Mouse (Mus musculus) thymus, adult 2 months (tissue): Measurements from ENCODE around the gene Prkci. TPM values are rescaled to one million over a fixed set of nuclear protein-coding genes. Genes with fewer than 3 reads are reported as not detected.
A peak's percentile ranks its signal among the peaks of the same experiment; 100 is the strongest.

Experiments
- DNase-seq: peaks from one replicate; pipeline ENCODE4 v3.0.0; 2021
- H3K27ac ChIP-seq: fragments of 200-500 bp; 2 replicates; pipeline ENCODE4 v1.5.1; 2012; ENCODE audit warnings: low read length, control low read depth; ENCODE audit not compliant: control insufficient read depth, insufficient read depth
- H3K27me3 ChIP-seq: fragments of 200-500 bp; 2 replicates; pipeline ENCODE4 v1.6.1; 2012; ENCODE audit warnings: mild to moderate bottlenecking, low read length, moderate library complexity, mixed read lengths; ENCODE audit not compliant: control insufficient read depth, insufficient read depth
- H3K36me3 ChIP-seq: fragments of 200-500 bp; 2 replicates; pipeline ENCODE4 v1.6.1; 2012; ENCODE audit warnings: mild to moderate bottlenecking, low read length, moderate library complexity; ENCODE audit not compliant: control insufficient read depth, insufficient read depth
- H3K4me1 ChIP-seq: fragments of 200-500 bp; replicated peaks from 2 replicates; pipeline ENCODE4 v1.6.1; 2012; ENCODE audit warnings: low read length; ENCODE audit not compliant: control insufficient read depth, insufficient read depth
- H3K4me3 ChIP-seq: fragments of 200-500 bp; 2 replicates; pipeline ENCODE4 v1.5.1; 2012; ENCODE audit warnings: mild to moderate bottlenecking, low read length, control low read depth, moderate library complexity; ENCODE audit not compliant: control insufficient read depth, insufficient read depth
- CTCF ChIP-seq: fragments of 200-500 bp; IDR thresholded peaks from 2 replicates; pipeline ENCODE4 v1.5.1; 2012; ENCODE audit warnings: mild to moderate bottlenecking, control low read depth, low read length, moderate library complexity, borderline replicate concordance; ENCODE audit not compliant: control insufficient read depth, poor library complexity, insufficient read depth; ENCODE audit errors: extremely low read depth
- POLR2A ChIP-seq: fragments of 200-500 bp; IDR thresholded peaks from 2 replicates; pipeline ENCODE4 v1.6.1; 2012; ENCODE audit warnings: mild to moderate bottlenecking, low read length, control low read depth, moderate library complexity; ENCODE audit not compliant: control insufficient read depth, poor library complexity, insufficient read depth; ENCODE audit errors: extremely low read depth
- WGBS: fragments of 180-500 bp; shearing (Covaris S2); methylation state at CpG from one replicate; pipeline ENCODE4 v1.1.7; 2018; 5-methylcytosine and 5-hydroxymethylcytosine counted together
- polyA plus RNA-seq: library from polyadenylated mRNA; depleted of rRNA; stranded (reverse); fragments of >200 nt; gene quantifications from 2 replicates; pipeline ENCODE4 v1.2.3, GENCODE M21; 2012

Gene Prkci
- polyA plus RNA-seq, 1 experiment: 12.8 TPM

DNA sequence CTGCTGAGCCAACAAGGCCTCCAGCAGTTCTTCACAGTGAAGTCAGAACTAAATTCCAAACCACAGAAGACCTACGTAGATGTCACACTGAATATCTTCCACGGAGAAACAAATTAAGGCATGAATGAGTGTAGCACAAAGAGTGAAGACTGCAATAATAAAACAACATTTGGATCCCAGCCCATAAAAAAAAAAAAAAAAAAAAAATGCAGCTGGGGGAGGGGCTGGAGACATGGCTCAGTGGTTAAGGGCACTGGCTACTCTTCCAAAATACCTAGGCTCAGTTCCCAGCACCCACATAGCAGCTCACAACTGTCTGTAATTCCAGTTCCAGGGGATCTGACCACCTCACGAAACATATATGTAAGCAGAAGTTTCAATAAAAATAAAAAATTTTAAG is 31.3 kb upstream of the Prkci start:
- WGBS: 95% methylated on average over 3 of the region's 3 CpGs
- H3K27ac ChIP-seq: no peak overlapping the region
- no peaks in the 10 kb centered on the region for H3K27me3 ChIP-seq
- TF ChIP-seq POLR2A (no peak), CTCF (no peak)
- peaks cover 43% of the 10 kb centered on the region for H3K36me3 ChIP-seq
- no peak overlapping the region for H3K4me3 ChIP-seq
- peaks cover 5% of the 10 kb centered on the region for H3K4me1 ChIP-seq
- no peak for DNase-seq

DNA sequence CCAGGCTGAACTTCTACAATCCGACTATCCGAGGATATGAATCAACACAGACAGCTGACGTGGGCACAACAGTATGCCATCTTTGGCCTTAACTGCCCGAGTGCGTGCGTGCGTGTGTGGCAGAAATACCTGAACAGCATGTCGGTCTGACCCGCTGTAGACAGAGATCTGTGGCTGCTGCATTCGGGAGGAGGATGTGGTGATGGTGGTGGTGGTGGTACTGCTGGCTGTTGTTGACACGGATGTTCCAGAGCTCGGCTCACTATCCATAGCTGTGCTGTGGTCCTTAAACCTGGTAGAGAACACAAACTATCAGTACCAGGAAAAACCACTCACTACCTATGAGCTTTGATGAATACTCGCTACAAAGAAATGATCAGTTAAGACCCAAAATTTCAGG is 29.9 kb upstream of the Prkci start:
- TF ChIP-seq POLR2A: no peak
- TF ChIP-seq CTCF: no peak
- Histone ChIP-seq H3K27me3 (no peaks in the 10 kb centered on the region), H3K27ac (no peak overlapping the region), H3K4me3 (no peak overlapping the region), H3K4me1 (peaks cover 5% of the 10 kb centered on the region), H3K36me3 (peaks cover 33% of the 10 kb centered on the region)
- peak; percentile 17 for DNase-seq
- WGBS: 33% methylated on average over 13 of the region's 13 CpGs

DNA sequence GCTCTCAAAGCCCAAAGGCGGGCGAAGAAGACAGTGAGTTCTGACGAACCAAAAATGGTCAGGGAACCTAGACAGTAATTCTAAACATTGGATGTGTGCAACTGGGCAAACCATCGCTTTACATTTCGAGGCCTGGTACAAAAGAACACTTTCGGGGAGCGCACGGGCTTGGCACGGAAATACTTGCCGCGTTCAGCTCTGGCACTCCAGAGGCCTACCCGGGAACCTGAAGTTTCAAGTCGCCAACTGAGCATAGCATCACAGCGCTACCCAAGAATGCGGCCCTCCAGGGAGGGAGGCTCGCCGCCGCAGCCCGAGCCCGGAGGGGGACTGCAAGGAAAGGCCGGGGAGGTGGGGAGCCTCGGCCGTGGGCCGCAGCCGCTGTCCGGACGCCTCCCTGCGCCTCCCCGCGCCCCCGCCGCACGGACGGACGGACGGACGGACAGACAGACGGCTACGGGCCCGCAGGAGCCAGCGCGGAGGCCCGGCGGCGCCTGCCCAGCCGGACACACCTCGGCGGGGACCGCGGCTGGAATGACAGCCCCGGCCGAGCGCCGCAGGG is 26.9 kb upstream of the Prkci start:
- peak overlapping the region; percentile 60 for H3K4me3 ChIP-seq
- WGBS: under 1% methylated on average over 54 of the region's 54 CpGs
- no peak for TF ChIP-seq POLR2A
- no peak for TF ChIP-seq CTCF
- peaks cover 13% of the 10 kb centered on the region for H3K36me3 ChIP-seq
- H3K27me3 ChIP-seq: no peaks in the 10 kb centered on the region
- H3K27ac ChIP-seq: peak overlapping the region; percentile 7; the same call in 1 of the 2 replicates
- DNase-seq: peak; percentile 58
- H3K4me1 ChIP-seq: peaks cover 5% of the 10 kb centered on the region

DNA sequence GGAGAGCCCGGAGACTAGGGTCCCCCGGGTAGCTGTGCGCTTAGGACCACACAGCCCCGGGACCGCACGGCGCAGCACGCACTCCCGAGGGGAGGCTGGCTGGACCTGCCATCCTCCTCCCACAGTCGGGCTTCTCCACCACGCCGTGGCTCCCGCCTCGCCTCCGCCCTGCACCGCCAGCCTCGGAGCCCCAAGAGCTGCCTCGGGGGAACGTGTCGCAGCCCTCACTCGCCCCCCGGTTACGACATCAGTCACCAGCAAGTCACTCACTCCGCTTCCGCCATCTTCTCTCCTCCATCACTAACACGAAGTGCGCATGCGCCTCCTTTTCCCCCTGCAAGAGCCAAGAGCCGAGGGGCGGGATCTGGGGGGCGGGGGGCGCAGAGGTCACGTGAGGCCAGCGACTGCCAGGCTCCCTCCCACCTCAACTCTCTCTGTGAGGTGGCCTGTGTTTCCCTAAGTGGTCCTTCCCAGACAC is 26.4 kb upstream of the Prkci start, which contains the start of gene Phc3:
Gene Phc3, minus strand, starts transcription at position 312 of the 478 bp plus-strand sequence.
- WGBS: under 1% methylated on average over 34 of the region's 34 CpGs
- peak within 1 kb of the TSS; percentile 60 for H3K4me3 ChIP-seq
- H3K4me1 ChIP-seq: peaks cover 5% of the 10 kb centered on the region
- TF ChIP-seq CTCF: no peak
- peak; percentile 74; the same call in 1 of the 2 replicates for TF ChIP-seq POLR2A
- peak within 1 kb of the TSS; percentile 7; the same call in 1 of the 2 replicates for H3K27ac ChIP-seq
- H3K36me3 ChIP-seq: peaks cover 10% of the 10 kb centered on the region; the same call in 1 of the 2 replicates
- peak; percentile 91 for DNase-seq
- H3K27me3 ChIP-seq: no peaks in the 10 kb centered on the region

DNA sequence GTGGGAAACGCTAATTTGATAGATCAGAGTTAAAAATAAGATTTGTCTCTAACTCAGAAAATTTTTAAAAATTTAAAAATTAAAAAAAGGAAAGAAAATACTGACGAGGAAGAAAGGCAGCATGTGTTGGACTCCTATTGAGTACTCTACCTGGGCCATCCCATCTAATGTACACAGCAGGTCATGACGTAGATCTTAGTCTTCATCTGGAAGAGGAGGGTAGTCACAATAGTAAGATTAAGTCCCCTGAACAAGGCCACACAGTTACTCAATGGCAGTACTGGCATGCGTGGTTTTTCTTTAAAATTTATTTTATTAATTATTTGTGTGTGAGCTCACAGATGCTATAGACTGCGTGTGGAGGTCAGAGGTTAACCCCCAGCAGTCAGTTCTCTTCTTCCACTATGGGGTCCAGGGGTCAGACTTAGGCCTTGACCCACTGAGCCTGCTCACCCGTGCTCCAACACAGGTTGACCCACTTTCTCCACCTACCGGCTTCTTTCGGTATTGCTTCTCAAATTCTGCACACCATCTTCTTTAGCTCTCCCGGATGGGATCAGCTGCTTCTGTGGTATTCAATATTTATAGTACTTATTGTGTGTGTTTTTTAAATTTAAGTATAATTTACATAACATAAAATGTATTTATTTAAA is 20.3 kb upstream of the Prkci start:
- Histone ChIP-seq H3K36me3 (no peaks in the 10 kb centered on the region), H3K4me3 (no peak overlapping the region), H3K27me3 (no peaks in the 10 kb centered on the region), H3K27ac (no peak overlapping the region), H3K4me1 (no peaks in the 10 kb centered on the region; the same call in 1 of the 2 replicates)
- DNase-seq: peak; percentile 77
- TF ChIP-seq CTCF (peak; percentile 55; the same call in 1 of the 2 replicates), POLR2A (no peak)
- WGBS: 45% methylated on average over 9 of the region's 9 CpGs

DNA sequence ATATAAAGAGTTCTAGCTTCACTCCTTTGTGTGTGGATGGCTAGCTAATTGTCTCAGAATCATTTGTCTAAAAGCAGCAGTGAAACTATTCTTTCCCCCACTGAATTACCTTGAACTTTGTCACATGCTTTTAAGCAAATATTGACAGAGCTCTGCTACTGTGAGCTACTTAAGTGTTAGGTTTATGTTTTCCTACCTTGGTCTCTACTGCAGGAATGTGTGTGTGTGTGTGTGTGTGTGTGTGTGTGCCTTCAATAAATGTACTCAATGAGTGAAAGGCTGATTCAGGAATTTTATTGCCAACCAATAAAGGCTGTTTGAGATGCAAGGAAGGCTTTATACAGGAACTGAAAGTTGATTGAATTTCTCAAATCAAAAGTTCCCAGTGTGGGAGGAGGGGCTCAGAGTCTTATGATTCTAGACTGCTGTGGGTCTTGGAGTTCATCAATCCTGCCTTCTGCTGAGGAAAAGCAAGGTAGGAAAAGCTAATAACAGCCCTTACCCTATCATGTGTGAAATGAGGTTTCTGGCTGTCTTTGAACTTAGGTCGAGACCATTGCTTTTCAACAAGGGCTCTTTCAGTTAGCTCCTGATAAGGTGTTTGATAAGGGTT is 18.4 kb upstream of the Prkci start:
- Histone ChIP-seq H3K4me1 (no peaks in the 10 kb centered on the region), H3K27me3 (no peaks in the 10 kb centered on the region), H3K36me3 (no peaks in the 10 kb centered on the region), H3K4me3 (no peak overlapping the region), H3K27ac (no peak overlapping the region)
- no peak for DNase-seq
- TF ChIP-seq CTCF (no peak), POLR2A (no peak)
- 3% methylated on average over 1 of the region's 1 CpGs for WGBS
